Mouse (Mus musculus) MEL (cell line): ENCODE measurements around the gene Slc4a4. TPM values are rescaled to one million over a fixed set of nuclear protein-coding genes. Genes with fewer than 3 reads are reported as not detected.

ENCODE experiments used
- DNase-seq: peaks from one replicate; pipeline ENCODE4 v3.0.0; 2011; ENCODE audit warnings: low read depth, low spot score
- H3K27ac ChIP-seq: 2 replicates; pipeline ENCODE4 v1.5.1; 2012; ENCODE audit warnings: low read depth, mild to moderate bottlenecking, control low read depth, low read length, moderate library complexity; ENCODE audit not compliant: control insufficient read depth
- H3K27me3 ChIP-seq, 2 experiments: fragments of 150-350 bp in 1 of 2; sonication (generic) in 1 of 2; 2 replicates each; pipeline ENCODE4 v1.6.1; 2012; ENCODE audit warnings: low read length in 2 of 2, mild to moderate bottlenecking in 2 of 2, improper control_type of control experiment in 1 of 2, moderate library complexity in 1 of 2; ENCODE audit not compliant: insufficient read depth in 2 of 2, control insufficient read depth in 1 of 2
- H3K36me3 ChIP-seq, 2 experiments: 2 replicates each; pipeline ENCODE4 v1.6.1; 2012 to 2014; ENCODE audit warnings: low read length in 2 of 2, improper control_type of control experiment in 1 of 2, inconsistent platforms in 1 of 2, mild to moderate bottlenecking in 1 of 2; ENCODE audit not compliant: insufficient read depth in 2 of 2, control insufficient read depth in 1 of 2
- H3K4me1 ChIP-seq, 2 experiments: fragments of 150-350 bp in 1 of 2; sonication (generic) in 1 of 2; 2 replicates each; pipeline ENCODE4 v1.6.1; 2012; ENCODE audit warnings: low read length in 2 of 2, improper control_type of control experiment in 1 of 2, mild to moderate bottlenecking in 1 of 2; ENCODE audit not compliant: insufficient read depth in 2 of 2, control insufficient read depth in 1 of 2
- H3K4me3 ChIP-seq, 2 experiments: fragments of 150-350 bp in 1 of 2; sonication (generic) in 1 of 2; 2 replicates each; pipeline ENCODE4 v1.5.1; 2012; ENCODE audit warnings: low read depth in 2 of 2, low read length in 2 of 2, mild to moderate bottlenecking in 2 of 2, moderate library complexity in 2 of 2, control low read depth in 1 of 2, improper control_type of control experiment in 1 of 2; ENCODE audit not compliant: control insufficient read depth in 1 of 2, insufficient read depth in 1 of 2
- H3K79me2 ChIP-seq: 2 replicates; pipeline ENCODE4 v1.6.1; 2012; ENCODE audit warnings: mild to moderate bottlenecking, low read length, moderate library complexity; ENCODE audit not compliant: control insufficient read depth, poor library complexity, insufficient read depth
- H3K9ac ChIP-seq: 2 replicates; pipeline ENCODE4 v1.6.1; 2012; ENCODE audit warnings: low read depth, mild to moderate bottlenecking, control low read depth, low read length, moderate library complexity; ENCODE audit not compliant: control insufficient read depth, poor library complexity, severe bottlenecking
- H3K9me3 ChIP-seq: fragments of 150-350 bp; sonication (generic); replicated peaks from 2 replicates; pipeline ENCODE4 v1.6.1; 2012; ENCODE audit warnings: mild to moderate bottlenecking, low read length, improper control_type of control experiment, moderate library complexity; ENCODE audit not compliant: insufficient read depth
- BHLHE40 ChIP-seq: IDR thresholded peaks from 2 replicates; pipeline ENCODE4 v1.6.1; 2012; ENCODE audit warnings: low read depth, mild to moderate bottlenecking, inconsistent platforms, low read length, improper control_type of control experiment, borderline replicate concordance
- CHD1 ChIP-seq: IDR thresholded peaks from 2 replicates; pipeline ENCODE4 v1.6.1; 2012; ENCODE audit warnings: low read depth, mild to moderate bottlenecking, inconsistent platforms, low read length, improper control_type of control experiment
- CHD2 ChIP-seq: IDR thresholded peaks from 2 replicates; pipeline ENCODE4 v1.6.1; 2011; ENCODE audit warnings: low read length, improper control_type of control experiment
- CTCF ChIP-seq, 3 experiments: IDR thresholded peaks in 2 of 3; conservative IDR thresholded peaks in 1 of 3; 2 replicates each; pipeline ENCODE4 v1.5.1; 2011 to 2012; ENCODE audit warnings: low read length in 3 of 3, low read depth in 2 of 3, mild to moderate bottlenecking in 2 of 3, improper control_type of control experiment in 1 of 3, inconsistent platforms in 1 of 3, mixed read lengths in 1 of 3, moderate library complexity in 1 of 3; ENCODE audit not compliant: control insufficient read depth in 1 of 3, insufficient read depth in 1 of 3, poor library complexity in 1 of 3, severe bottlenecking in 1 of 3
- E2F4 ChIP-seq: IDR thresholded peaks from 2 replicates; pipeline ENCODE4 v1.6.1; 2011; ENCODE audit warnings: low read depth, low read length, improper control_type of control experiment, borderline replicate concordance
- ELF1 ChIP-seq: IDR thresholded peaks from 2 replicates; pipeline ENCODE4 v1.6.1; 2014; ENCODE audit warnings: low read depth, mild to moderate bottlenecking, inconsistent platforms, low read length, improper control_type of control experiment, moderate library complexity
- EP300 ChIP-seq, 2 experiments: IDR thresholded peaks; 2 replicates each; pipeline ENCODE4 v1.6.1; 2011; ENCODE audit warnings: improper control_type of control experiment in 2 of 2, low read length in 2 of 2, low read depth in 1 of 2, mild to moderate bottlenecking in 1 of 2
- ETS1 ChIP-seq: IDR thresholded peaks from 2 replicates; pipeline ENCODE4 v1.6.1; 2012; ENCODE audit warnings: low read depth, mild to moderate bottlenecking, inconsistent platforms, low read length, improper control_type of control experiment, moderate library complexity
- GABPA ChIP-seq: IDR thresholded peaks from 2 replicates; pipeline ENCODE4 v1.6.1; 2012; ENCODE audit warnings: low read depth, mild to moderate bottlenecking, inconsistent platforms, low read length, improper control_type of control experiment, moderate library complexity
- HCFC1 ChIP-seq: IDR thresholded peaks from 2 replicates; pipeline ENCODE4 v1.6.1; 2012; ENCODE audit warnings: low read depth, mild to moderate bottlenecking, inconsistent platforms, low read length, improper control_type of control experiment, moderate library complexity
- JUND ChIP-seq: IDR thresholded peaks from 2 replicates; pipeline ENCODE4 v1.6.1; 2011; ENCODE audit warnings: low read depth, mild to moderate bottlenecking, improper control_type of control experiment, low read length
- KAT2A ChIP-seq: conservative IDR thresholded peaks from 2 replicates; pipeline ENCODE4 v1.6.1; 2012; ENCODE audit warnings: low read depth, low read length, improper control_type of control experiment, inconsistent platforms
- MAFK ChIP-seq: IDR thresholded peaks from 2 replicates; pipeline ENCODE4 v1.6.1; 2011; ENCODE audit warnings: low read depth, mild to moderate bottlenecking, low read length, improper control_type of control experiment, borderline replicate concordance
- MAX ChIP-seq: IDR thresholded peaks from 2 replicates; pipeline ENCODE4 v1.6.1; 2011; ENCODE audit warnings: low read length, improper control_type of control experiment
- MAZ ChIP-seq: IDR thresholded peaks from 2 replicates; pipeline ENCODE4 v1.6.1; 2012; ENCODE audit warnings: low read depth, mild to moderate bottlenecking, inconsistent platforms, low read length, improper control_type of control experiment
- MEF2A ChIP-seq: IDR thresholded peaks from 2 replicates; pipeline ENCODE4 v1.6.1; 2014; ENCODE audit warnings: low read depth, mild to moderate bottlenecking, inconsistent platforms, low read length, improper control_type of control experiment; ENCODE audit not compliant: poor library complexity, insufficient replicate concordance, severe bottlenecking; ENCODE audit errors: extremely low read depth
- MXI1 ChIP-seq: IDR thresholded peaks from 2 replicates; pipeline ENCODE4 v1.6.1; 2011; ENCODE audit warnings: mild to moderate bottlenecking, low read depth, low read length, improper control_type of control experiment
- MYB ChIP-seq: IDR thresholded peaks from 2 replicates; pipeline ENCODE4 v1.6.1; 2011; ENCODE audit warnings: mild to moderate bottlenecking, low read depth, low read length, improper control_type of control experiment
- MYC ChIP-seq: IDR thresholded peaks from 2 replicates; pipeline ENCODE4 v1.6.1; 2011; ENCODE audit warnings: low read depth, mild to moderate bottlenecking, low read length, improper control_type of control experiment, moderate library complexity
- NELFE ChIP-seq: IDR thresholded peaks from 2 replicates; pipeline ENCODE4 v1.6.1; 2011; ENCODE audit warnings: low read depth, low read length, improper control_type of control experiment
- NRF1 ChIP-seq: IDR thresholded peaks from 2 replicates; pipeline ENCODE4 v1.6.1; 2014; ENCODE audit warnings: low read depth, mild to moderate bottlenecking, inconsistent platforms, low read length, improper control_type of control experiment, moderate library complexity; ENCODE audit not compliant: poor library complexity, insufficient read depth, severe bottlenecking
- POLR2A ChIP-seq, 2 experiments: IDR thresholded peaks; 2 replicates each; pipeline ENCODE4 v1.6.1; 2011 to 2012; ENCODE audit warnings: low read length in 2 of 2, mild to moderate bottlenecking in 2 of 2, control low read depth in 1 of 2, improper control_type of control experiment in 1 of 2, low read depth in 1 of 2, moderate library complexity in 1 of 2; ENCODE audit not compliant: control insufficient read depth in 1 of 2, insufficient read depth in 1 of 2, poor library complexity in 1 of 2
- POLR2AphosphoS2 ChIP-seq: IDR thresholded peaks from 2 replicates; pipeline ENCODE4 v1.6.1; 2011; ENCODE audit warnings: low read length, improper control_type of control experiment
- POLR2AphosphoS5 ChIP-seq: IDR thresholded peaks from 2 replicates; pipeline ENCODE4 v1.6.1; 2012; ENCODE audit warnings: low read depth, borderline replicate concordance, mild to moderate bottlenecking, inconsistent platforms, low read length, moderate library complexity, mixed read lengths
- RAD21 ChIP-seq: IDR thresholded peaks from 2 replicates; pipeline ENCODE4 v1.6.1; 2011; ENCODE audit warnings: mild to moderate bottlenecking, low read depth, low read length, improper control_type of control experiment
- RCOR1 ChIP-seq: IDR thresholded peaks from 2 replicates; pipeline ENCODE4 v1.6.1; 2012; ENCODE audit warnings: low read depth, mild to moderate bottlenecking, inconsistent platforms, low read length, improper control_type of control experiment
- SIN3A ChIP-seq: IDR thresholded peaks from 2 replicates; pipeline ENCODE4 v1.6.1; 2012; ENCODE audit warnings: low read length, improper control_type of control experiment, inconsistent platforms
- TBP ChIP-seq: IDR thresholded peaks from 2 replicates; pipeline ENCODE4 v1.8.0; 2011; ENCODE audit warnings: low read depth, low read length, improper control_type of control experiment
- TCF12 ChIP-seq: IDR thresholded peaks from 2 replicates; pipeline ENCODE4 v1.6.1; 2014; ENCODE audit warnings: low read depth, mild to moderate bottlenecking, inconsistent platforms, low read length, improper control_type of control experiment, moderate library complexity
- UBTF ChIP-seq: IDR thresholded peaks from 2 replicates; pipeline ENCODE4 v1.6.1; 2012; ENCODE audit warnings: low read depth, mild to moderate bottlenecking, inconsistent platforms, low read length, improper control_type of control experiment, moderate library complexity, borderline replicate concordance; ENCODE audit not compliant: insufficient read depth
- USF1 ChIP-seq: IDR thresholded peaks from 2 replicates; pipeline ENCODE4 v1.6.1; 2014; ENCODE audit warnings: low read depth, mild to moderate bottlenecking, inconsistent platforms, low read length, improper control_type of control experiment, moderate library complexity
- USF2 ChIP-seq, 2 experiments: IDR thresholded peaks; 2 replicates each; pipeline ENCODE4 v1.6.1; 2011 to 2012; ENCODE audit warnings: improper control_type of control experiment in 2 of 2, low read length in 2 of 2, borderline replicate concordance in 1 of 2, inconsistent platforms in 1 of 2, low read depth in 1 of 2, mild to moderate bottlenecking in 1 of 2; ENCODE audit not compliant: insufficient read depth in 1 of 2
- ZC3H11A ChIP-seq: IDR thresholded peaks from 2 replicates; pipeline ENCODE4 v1.6.1; 2012; ENCODE audit warnings: low read depth, mild to moderate bottlenecking, inconsistent platforms, low read length, improper control_type of control experiment
- ZKSCAN1 ChIP-seq: IDR thresholded peaks from 2 replicates; pipeline ENCODE4 v1.6.1; 2012; ENCODE audit warnings: low read depth, mild to moderate bottlenecking, inconsistent platforms, low read length, improper control_type of control experiment, moderate library complexity
- ZMIZ1 ChIP-seq: IDR thresholded peaks from 2 replicates; pipeline ENCODE4 v1.6.1; 2012; ENCODE audit warnings: low read depth, mild to moderate bottlenecking, inconsistent platforms, low read length, improper control_type of control experiment, moderate library complexity
- ZNF384 ChIP-seq: IDR thresholded peaks from 2 replicates; pipeline ENCODE4 v1.6.1; 2012; ENCODE audit warnings: low read depth, mild to moderate bottlenecking, inconsistent platforms, low read length, improper control_type of control experiment
- polyA plus RNA-seq, 2 experiments: library from polyadenylated mRNA; stranded (reverse) in 1 of 2; unstranded in 1 of 2; fragments of >175 nt in 1 of 2; fragments of >200 nt in 1 of 2; gene quantifications; 2 replicates each; pipeline versions ENCODE4 v1.2.1 to v1.2.4; 2012; ENCODE audit warnings: low replicate concordance in 2 of 2, low read depth in 1 of 2; ENCODE audit not compliant: insufficient read length in 2 of 2, insufficient read depth in 1 of 2, missing spikeins in 1 of 2
- total RNA-seq: library from RNA; depleted of rRNA; stranded (reverse); fragments of 300-350 nt; gene quantifications from 2 replicates; pipeline ENCODE4 v1.2.3, GENCODE M21; 2012

The Slc4a4 gene
- total and polyA plus RNA-seq, 3 experiments = not detected

DNA sequence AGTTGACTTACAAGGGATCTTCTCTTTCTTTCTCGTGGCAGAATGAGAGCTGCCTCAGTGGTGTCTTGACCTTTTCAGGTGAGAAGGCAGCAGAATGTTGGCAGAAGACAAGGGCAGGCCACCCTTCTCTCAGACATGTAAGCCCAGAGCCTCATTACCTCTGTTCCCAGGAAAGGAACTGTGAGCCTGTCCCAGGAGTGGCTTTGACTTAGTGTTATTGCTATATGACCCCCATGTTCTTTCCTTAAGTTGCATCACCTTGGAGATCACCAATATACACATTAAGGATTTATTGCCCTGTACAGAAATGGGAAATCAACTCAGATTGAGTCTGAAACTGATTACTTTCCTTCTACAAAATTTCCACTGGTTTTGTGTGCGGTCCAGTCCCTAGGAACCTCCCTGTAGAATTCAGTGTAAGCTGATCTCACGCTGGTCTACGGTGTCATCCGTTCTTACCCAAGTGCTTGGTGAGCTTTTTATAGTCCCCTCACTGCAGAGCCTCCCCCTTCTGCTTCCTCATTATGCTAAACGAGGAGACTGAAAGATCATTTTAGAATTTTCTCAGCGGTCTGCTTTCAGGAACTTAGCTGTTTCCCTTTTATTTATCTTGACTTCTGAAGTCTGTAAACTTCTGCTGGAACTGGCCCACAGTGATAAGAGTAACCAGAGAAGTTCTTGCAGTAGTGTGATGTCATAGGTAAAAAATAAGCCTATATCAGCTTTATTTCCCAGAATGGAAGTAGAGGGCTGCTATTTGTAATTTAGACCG, 94.8 kb downstream of the Slc4a4 start:
- peaks cover 0 to 22% of the 10 kb centered on the region in 2 experiments; a peak in 2 of 4 replicates for H3K36me3 ChIP-seq
- DNase-seq = peak; percentile 92
- H3K9me3 ChIP-seq = no peaks in the 10 kb centered on the region
- peaks cover 9 to 13% of the 10 kb centered on the region in 2 experiments for H3K4me1 ChIP-seq
- peak overlapping the region in 1 of 2 experiments; percentile 3; a peak in 2 of 4 replicates for H3K4me3 ChIP-seq
- peak overlapping the region; percentile 78 for H3K27ac ChIP-seq
- no peaks in the 10 kb centered on the region for H3K79me2 ChIP-seq
- peak overlapping the region; percentile 30; the same call in 1 of the 2 replicates for H3K9ac ChIP-seq
- no peaks in the 10 kb centered on the region for H3K27me3 ChIP-seq
- TF ChIP-seq CHD1 (no peak), USF2 (IDR thresholded peaks at IDR 0.05; ENCODE audit: borderline replicate concordance in 1 of 2, insufficient read depth in 1 of 2, low read depth in 1 of 2, low read length in 2 of 2) (no peak), MAX (no peak), ETS1 (peak; percentile 100), CHD2 (no peak), E2F4 (no peak), POLR2AphosphoS2 (no peak), GABPA (no peak), JUND (no peak), BHLHE40 (no peak), ZC3H11A (no peak), POLR2AphosphoS5 (no peak), TBP (peak; percentile 90), RAD21 (no peak), KAT2A (no peak), NELFE (no peak), ELF1 (no peak), USF1 (no peak), SIN3A (peak; percentile 50; the same call in 1 of the 2 replicates), NRF1 (no peak), CTCF (IDR thresholded peaks at IDR 0.05 in 2 of 3, conservative IDR thresholded peaks at IDR 0.05 in 1 of 3; ENCODE audit: control insufficient read depth in 1 of 3, insufficient read depth in 1 of 3, low read depth in 2 of 3, low read length in 3 of 3, poor library complexity in 1 of 3, severe bottlenecking in 1 of 3) (no peak), MYB (no peak), HCFC1 (no peak), POLR2A (IDR thresholded peaks at IDR 0.05; ENCODE audit: control insufficient read depth in 1 of 2, insufficient read depth in 1 of 2, low read depth in 1 of 2, low read length in 2 of 2, poor library complexity in 1 of 2) (no peak), TCF12 (peak; percentile 92), MYC (no peak), MAFK (peak; percentile 79; the same call in 1 of the 2 replicates), ZMIZ1 (no peak), EP300 (IDR thresholded peaks at IDR 0.05; ENCODE audit: low read depth in 1 of 2, low read length in 2 of 2) (peak; percentile 90 to 91), MAZ (no peak), MEF2A (peak; percentile 86), MXI1 (no peak), ZKSCAN1 (no peak), ZNF384 (no peak), RCOR1 (peak; percentile 86), UBTF (no peak)
